Mouse (Mus musculus): ENCODE measurements at regions not wholly inside any gene's neighbourhood (a gene's known extent, or its start where the extent isn't known, plus 50 kb on each side); places are given as distances from the start of the nearest gene placed in this dataset.

DNA sequence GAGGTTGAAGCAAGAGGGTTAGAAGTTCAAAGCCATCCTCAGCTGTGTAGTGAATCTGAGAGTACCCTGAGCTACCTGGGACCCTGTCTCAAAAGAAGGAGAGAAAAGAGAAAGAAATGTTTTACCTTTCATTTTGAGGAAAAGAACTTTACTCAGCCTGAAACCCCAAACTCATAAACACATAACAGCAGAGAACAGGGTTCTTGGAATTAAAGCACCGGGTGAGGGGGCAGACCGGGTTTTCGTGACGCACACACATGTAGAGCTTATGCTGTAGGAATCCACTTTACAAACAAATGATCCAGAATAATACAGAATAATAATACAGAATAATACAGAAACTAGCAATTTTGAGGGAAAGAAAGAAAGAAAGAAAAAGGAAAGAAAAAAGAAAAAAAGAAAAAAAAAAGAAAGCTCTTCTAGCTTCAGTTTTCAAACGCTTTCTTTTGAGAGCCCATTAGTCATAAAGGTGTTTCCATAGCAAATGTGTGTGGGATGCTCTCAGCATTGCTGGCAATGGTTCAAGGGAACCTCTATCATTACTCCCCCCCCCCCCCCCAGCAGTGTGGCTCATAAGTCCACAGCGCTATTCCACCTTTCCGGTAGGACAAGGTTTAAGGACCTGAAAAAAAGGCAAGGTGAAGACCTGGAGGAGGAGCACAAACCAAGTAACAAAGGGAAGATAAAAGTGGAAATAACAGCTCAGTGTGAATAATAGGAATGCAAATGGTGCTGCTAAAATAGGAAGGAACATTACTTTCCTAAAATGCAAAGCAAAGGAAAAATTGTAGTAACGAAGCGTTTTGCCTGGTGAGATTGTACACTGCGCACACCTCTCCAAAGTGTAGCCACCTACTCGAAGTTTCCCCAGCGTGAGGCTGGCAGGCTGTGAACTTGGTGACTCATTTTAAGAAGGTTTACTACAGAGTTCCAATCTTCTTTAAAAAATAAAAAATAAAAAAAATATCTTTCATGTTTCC is 110.3 kb downstream of the Btg1 start:
- H3K9me3 ChIP-seq (ENCODE audit: low read length) = no peaks in the 10 kb centered on the region
- no peak overlapping the region for H3K4me3 ChIP-seq (ENCODE audit: low read depth, low read length)
- WGBS = 89% methylated on average over 12 of the region's 12 CpGs
- no peak for TF ChIP-seq CTCF (IDR thresholded peaks at IDR 0.05)
- H3K36me3 ChIP-seq (ENCODE audit: insufficient read depth, low read length) = no peaks in the 10 kb centered on the region
- ATAC-seq (ENCODE audit: low FRiP score) = no peak
- no peak overlapping the region for H3K27ac ChIP-seq (ENCODE audit: low read depth, low read length)
- no peak for DNase-seq (ENCODE audit: low spot score)
- H3K27me3 ChIP-seq (ENCODE audit: insufficient read depth, low read length) = no peaks in the 10 kb centered on the region
- no peak overlapping the region for H3K4me2 ChIP-seq (ENCODE audit: low read depth, low read length, poor library complexity, severe bottlenecking)
- no peaks in the 10 kb centered on the region for H3K4me1 ChIP-seq (ENCODE audit: insufficient read depth, low read length)
- no peak overlapping the region for H3K9ac ChIP-seq (replicated peaks; ENCODE audit: low read length, poor library complexity, severe bottlenecking)

DNA sequence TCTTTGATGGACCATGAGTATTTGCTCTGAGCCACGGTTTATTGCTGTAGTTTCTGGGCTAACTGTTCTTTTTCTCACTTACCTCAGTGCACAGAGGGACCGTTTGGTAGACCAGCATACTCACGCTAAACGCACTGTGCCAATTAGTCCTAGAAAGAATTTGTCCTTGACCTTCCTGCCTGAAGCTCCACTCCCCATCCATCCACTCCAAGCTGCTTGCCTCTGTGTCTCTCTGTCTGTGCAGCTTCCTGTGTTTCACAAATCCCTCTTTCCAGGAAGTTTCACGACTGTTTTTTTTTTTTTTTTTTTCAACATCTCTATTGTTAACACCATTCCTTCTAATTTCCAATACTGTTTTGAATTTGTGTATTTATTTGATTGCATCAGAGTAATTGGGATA is 116.8 kb downstream of the Btg1 start:
- Histone ChIP-seq H3K4me1 (ENCODE audit: insufficient read depth, low read length) (no peaks in the 10 kb centered on the region), H3K4me2 (ENCODE audit: low read depth, low read length, poor library complexity, severe bottlenecking) (no peak overlapping the region), H3K36me3 (ENCODE audit: insufficient read depth, low read length) (no peaks in the 10 kb centered on the region), H3K4me3 (ENCODE audit: low read depth, low read length) (no peak overlapping the region), H3K27ac (ENCODE audit: low read depth, low read length) (no peak overlapping the region), H3K27me3 (ENCODE audit: insufficient read depth, low read length) (no peaks in the 10 kb centered on the region), H3K9me3 (ENCODE audit: low read length) (no peaks in the 10 kb centered on the region), H3K9ac (replicated peaks; ENCODE audit: low read length, poor library complexity, severe bottlenecking) (no peak overlapping the region)
- no peak for DNase-seq (ENCODE audit: low spot score)
- ATAC-seq (ENCODE audit: low FRiP score) = no peak
- TF ChIP-seq CTCF (IDR thresholded peaks at IDR 0.05) = no peak
- WGBS = 72% methylated on average over 5 of the region's 5 CpGs

DNA sequence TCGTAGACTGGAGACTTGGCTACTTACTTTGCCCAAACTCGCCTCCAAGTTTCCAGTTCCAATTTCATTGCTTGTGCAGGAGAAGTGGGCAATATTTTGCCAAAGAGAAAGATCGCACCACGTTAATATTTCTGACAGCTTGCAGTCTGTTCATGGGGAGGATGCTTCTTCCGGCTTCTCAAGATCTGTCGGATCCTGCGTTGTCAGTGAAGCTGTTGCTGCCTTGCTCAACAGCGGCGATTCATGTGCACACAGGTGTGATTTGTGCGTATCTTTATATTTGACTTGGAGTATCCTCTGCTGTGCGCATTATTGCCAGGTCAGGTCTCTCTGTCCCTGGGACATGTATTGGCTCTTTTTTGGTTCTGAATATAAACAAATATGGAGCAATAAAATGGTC is 118.3 kb downstream of the Btg1 start:
- ATAC-seq (ENCODE audit: low FRiP score) (no peak), DNase-seq (ENCODE audit: low spot score) (no peak)
- H3K4me3 ChIP-seq (ENCODE audit: low read depth, low read length) = no peak overlapping the region
- 94% methylated on average over 11 of the region's 11 CpGs for WGBS
- H3K4me2 ChIP-seq (ENCODE audit: low read depth, low read length, poor library complexity, severe bottlenecking) = no peak overlapping the region
- H3K9ac ChIP-seq (replicated peaks; ENCODE audit: low read length, poor library complexity, severe bottlenecking) = no peak overlapping the region
- H3K9me3 ChIP-seq (ENCODE audit: low read length) = no peaks in the 10 kb centered on the region
- no peaks in the 10 kb centered on the region for H3K36me3 ChIP-seq (ENCODE audit: insufficient read depth, low read length)
- no peaks in the 10 kb centered on the region for H3K4me1 ChIP-seq (ENCODE audit: insufficient read depth, low read length)
- no peak overlapping the region for H3K27ac ChIP-seq (ENCODE audit: low read depth, low read length)
- TF ChIP-seq CTCF (IDR thresholded peaks at IDR 0.05) = no peak
- no peaks in the 10 kb centered on the region for H3K27me3 ChIP-seq (ENCODE audit: insufficient read depth, low read length)

DNA sequence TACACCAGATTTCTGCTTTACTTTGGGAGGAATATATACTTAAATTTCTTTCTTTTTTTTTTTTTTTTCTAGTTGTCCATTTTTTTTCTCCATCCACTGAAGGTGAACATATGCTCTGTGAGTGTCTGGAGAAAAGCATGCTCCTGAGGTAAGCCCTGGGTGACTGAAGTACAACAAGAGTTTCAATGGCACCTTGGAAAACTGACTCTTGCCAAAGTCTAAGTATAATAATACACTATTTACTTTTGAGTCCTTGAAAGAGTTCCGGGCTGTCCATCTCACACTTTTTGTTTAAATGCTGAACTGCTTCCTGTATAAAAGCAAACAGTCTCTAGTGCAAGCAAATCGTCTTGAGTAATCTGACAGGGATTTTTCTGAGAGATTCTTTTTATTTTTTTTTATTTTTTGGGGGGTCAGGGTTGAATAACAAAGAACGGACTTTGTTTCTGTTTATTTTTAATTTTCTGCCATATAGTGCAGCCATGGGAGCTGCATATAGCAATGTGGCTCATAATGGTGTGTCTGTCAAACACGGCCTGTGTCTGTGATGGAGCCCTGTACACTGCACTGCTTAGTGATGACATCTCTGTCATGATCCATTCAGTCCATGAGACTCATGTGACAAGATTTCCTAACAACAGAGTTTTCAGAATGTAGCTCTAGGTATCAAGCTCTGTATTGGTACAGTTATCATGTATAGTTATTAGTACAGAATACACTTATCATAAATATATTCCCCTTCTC is 119.3 kb downstream of the Btg1 start:
- Histone ChIP-seq H3K4me3 (ENCODE audit: low read depth, low read length) (no peak overlapping the region), H3K9me3 (ENCODE audit: low read length) (no peaks in the 10 kb centered on the region), H3K27ac (ENCODE audit: low read depth, low read length) (no peak overlapping the region), H3K27me3 (ENCODE audit: insufficient read depth, low read length) (no peaks in the 10 kb centered on the region), H3K4me1 (ENCODE audit: insufficient read depth, low read length) (no peaks in the 10 kb centered on the region), H3K9ac (replicated peaks; ENCODE audit: low read length, poor library complexity, severe bottlenecking) (no peak overlapping the region), H3K4me2 (ENCODE audit: low read depth, low read length, poor library complexity, severe bottlenecking) (no peak overlapping the region), H3K36me3 (ENCODE audit: insufficient read depth, low read length) (no peaks in the 10 kb centered on the region)
- WGBS = 72% methylated on average over 4 of the region's 4 CpGs
- no peak for TF ChIP-seq CTCF (IDR thresholded peaks at IDR 0.05)
- ATAC-seq (ENCODE audit: low FRiP score) = no peak
- no peak for DNase-seq (ENCODE audit: low spot score)

DNA sequence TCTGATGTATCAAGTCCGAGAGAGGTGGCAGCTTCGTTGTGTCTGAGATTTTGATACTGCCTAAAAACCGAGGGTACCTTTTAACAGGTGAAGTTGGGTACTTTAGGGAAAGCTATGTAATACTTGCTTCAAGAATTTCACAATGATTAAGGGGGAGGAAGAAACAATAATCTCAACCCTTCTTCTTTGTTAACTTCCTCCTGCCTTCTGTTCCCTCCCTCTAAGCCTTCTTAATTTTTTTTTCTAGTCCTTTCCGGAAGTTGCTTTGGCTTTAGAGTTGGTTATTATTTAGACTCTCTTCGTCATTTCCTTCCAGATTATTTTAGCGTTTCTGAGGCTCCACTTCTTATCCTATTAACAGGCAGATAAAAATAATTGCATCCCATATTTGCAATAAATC is 121.2 kb downstream of the Btg1 start:
- Histone ChIP-seq H3K4me1 (ENCODE audit: insufficient read depth, low read length) (no peaks in the 10 kb centered on the region), H3K9ac (replicated peaks; ENCODE audit: low read length, poor library complexity, severe bottlenecking) (no peak overlapping the region), H3K9me3 (ENCODE audit: low read length) (no peaks in the 10 kb centered on the region), H3K4me2 (ENCODE audit: low read depth, low read length, poor library complexity, severe bottlenecking) (no peak overlapping the region), H3K27me3 (ENCODE audit: insufficient read depth, low read length) (no peaks in the 10 kb centered on the region), H3K36me3 (ENCODE audit: insufficient read depth, low read length) (no peaks in the 10 kb centered on the region), H3K27ac (ENCODE audit: low read depth, low read length) (no peak overlapping the region), H3K4me3 (ENCODE audit: low read depth, low read length) (no peak overlapping the region)
- no peak for TF ChIP-seq CTCF (IDR thresholded peaks at IDR 0.05)
- no peak for ATAC-seq (ENCODE audit: low FRiP score)
- no peak for DNase-seq (ENCODE audit: low spot score)
- WGBS = 92% methylated on average over 6 of the region's 6 CpGs

DNA sequence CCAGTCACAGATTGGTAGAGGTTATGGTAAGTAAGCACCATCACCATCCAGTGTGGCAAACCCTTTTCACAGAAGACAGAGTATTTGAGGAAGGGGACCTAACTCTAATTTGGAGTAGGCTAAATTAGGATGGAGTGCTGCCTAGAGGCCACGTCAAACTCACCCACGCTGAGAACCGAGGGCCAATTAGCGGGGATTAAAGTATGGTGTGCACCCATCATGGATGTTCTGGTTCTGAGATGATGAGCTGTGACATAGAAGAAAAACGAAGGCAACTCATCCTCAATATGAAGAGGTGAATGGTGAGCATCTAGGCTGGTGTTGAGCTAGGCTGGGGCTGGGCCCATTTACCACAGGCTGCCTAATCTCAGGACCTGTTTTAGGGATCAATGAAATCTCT is 121.8 kb downstream of the Btg1 start:
- no peak overlapping the region for H3K27ac ChIP-seq (ENCODE audit: low read depth, low read length)
- no peaks in the 10 kb centered on the region for H3K27me3 ChIP-seq (ENCODE audit: insufficient read depth, low read length)
- no peaks in the 10 kb centered on the region for H3K36me3 ChIP-seq (ENCODE audit: insufficient read depth, low read length)
- WGBS = 92% methylated on average over 5 of the region's 5 CpGs
- H3K4me1 ChIP-seq (ENCODE audit: insufficient read depth, low read length) = no peaks in the 10 kb centered on the region
- ATAC-seq (ENCODE audit: low FRiP score) = no peak
- no peaks in the 10 kb centered on the region for H3K9me3 ChIP-seq (ENCODE audit: low read length)
- no peak overlapping the region for H3K4me3 ChIP-seq (ENCODE audit: low read depth, low read length)
- DNase-seq (ENCODE audit: low spot score) = no peak
- no peak overlapping the region for H3K4me2 ChIP-seq (ENCODE audit: low read depth, low read length, poor library complexity, severe bottlenecking)
- TF ChIP-seq CTCF (IDR thresholded peaks at IDR 0.05) = no peak
- no peak overlapping the region for H3K9ac ChIP-seq (replicated peaks; ENCODE audit: low read length, poor library complexity, severe bottlenecking)

All from midbrain, postnatal 0 days (tissue).